In genomic region chr1:189789545-189789944, GRCm38 (mm10) we compare ENCODE assay signal across 22 mouse cellular contexts.
A peak's percentile ranks its signal among the peaks of the same experiment; 100 is the strongest.
DNase-seq lines count a peak whose midpoint lies in the region; ATAC-seq lines count a peak whose summit lies in the region.
"Had no signal": no experiment of that assay in that cellular context is flagged by ENCODE, and none has a peak within 500 bp of the region (broad histone marks: within the 10 kb centered on the region; RNA-seq: fewer than 3 reads in every experiment).

No protein-coding gene starts in this region.

- peaks cover 3% of the 10 kb centered on the region; the same call in 1 of the 2 replicates for H3K36me3 ChIP-seq in kidney, embryonic 14.5 days (ENCODE audit: control insufficient read depth, insufficient read depth, low read length)
- no peaks in the 10 kb centered on the region for H3K36me3 ChIP-seq in midbrain, embryonic 10.5 days
- no peaks in the 10 kb centered on the region for H3K36me3 ChIP-seq in midbrain, embryonic 15.5 days (replicated peaks)
- H3K36me3 ChIP-seq in embryonic facial prominence, embryonic 11.5 days (replicated peaks; ENCODE audit: control insufficient read depth, insufficient read depth, low read depth, low read length), result no peaks in the 10 kb centered on the region
- no peaks in the 10 kb centered on the region for H3K36me3 ChIP-seq in stomach, embryonic 16.5 days (ENCODE audit: control insufficient read depth, insufficient read depth, low read length)
- H3K36me3 ChIP-seq: neural tube, embryonic 13.5 days had no signal

- H3K27me3 ChIP-seq in kidney, embryonic 14.5 days (ENCODE audit: control insufficient read depth, insufficient read depth, low read length), result no peaks in the 10 kb centered on the region
- H3K27me3 ChIP-seq in midbrain, embryonic 10.5 days (ENCODE audit: low read depth, poor library complexity, severe bottlenecking), result peaks cover 90% of the 10 kb centered on the region
- H3K27me3 ChIP-seq in midbrain, embryonic 15.5 days (replicated peaks), result peaks cover 4% of the 10 kb centered on the region; the same call in 1 of the 2 replicates
- no peaks in the 10 kb centered on the region for H3K27me3 ChIP-seq in embryonic facial prominence, embryonic 11.5 days (ENCODE audit: control insufficient read depth, insufficient read depth, low read length)
- no peaks in the 10 kb centered on the region for H3K27me3 ChIP-seq in stomach, embryonic 16.5 days (ENCODE audit: control insufficient read depth, insufficient read depth, low read length)
- H3K27me3 ChIP-seq: heart, embryonic 13.5 days; neural tube, embryonic 13.5 days had no signal

- no peak overlapping the region for H3K4me3 ChIP-seq in kidney, embryonic 14.5 days (ENCODE audit: low read length)
- H3K4me3 ChIP-seq in midbrain, embryonic 10.5 days, result no peak overlapping the region
- H3K4me3 ChIP-seq in midbrain, embryonic 15.5 days, result no peak overlapping the region
- no peak overlapping the region for H3K4me3 ChIP-seq in embryonic facial prominence, embryonic 11.5 days (ENCODE audit: low read depth, low read length)
- H3K4me3 ChIP-seq in stomach, embryonic 16.5 days (replicated peaks; ENCODE audit: low read length), result no peak overlapping the region
- H3K4me3 ChIP-seq: heart, embryonic 13.5 days; left cerebral cortex, adult 2 months; neural tube, embryonic 13.5 days had no signal

- no peak for DNase-seq in kidney, adult 9 months
- DNase-seq in midbrain, embryonic 10.5 days (ENCODE audit: low spot score), result peak; percentile 53
- DNase-seq in embryonic facial prominence, embryonic 11.5 days (ENCODE audit: low spot score), result peak; percentile 21
- DNase-seq in heart, postnatal 14 days, result no peak
- DNase-seq in frontal cortex, adult 2 months (ENCODE audit: extremely low spot score in 1 of 2, low spot score in 1 of 2), result no peak
- DNase-seq: adrenal gland, postnatal 25 days; cerebellum, adult 11 months; cerebellum, postnatal 36 days; heart, adult 18-20 months; heart, postnatal 4 days; layer of hippocampus, adult 9-11 months; left cerebral cortex, postnatal 4 days; lung, embryonic 14.5 days; lung, postnatal 36 days; spleen, adult 18-20 months had no signal

- no peak overlapping the region for H3K4me2 ChIP-seq in kidney, embryonic 14.5 days (replicated peaks; ENCODE audit: low read depth, low read length)
- H3K4me2 ChIP-seq in midbrain, embryonic 15.5 days, result no peak overlapping the region
- no peak overlapping the region for H3K4me2 ChIP-seq in embryonic facial prominence, embryonic 11.5 days (ENCODE audit: low read depth, low read length)
- H3K4me2 ChIP-seq in stomach, embryonic 16.5 days (ENCODE audit: low read depth, low read length), result no peak overlapping the region
- H3K4me2 ChIP-seq: heart, embryonic 13.5 days; lung, embryonic 14.5 days; neural tube, embryonic 13.5 days had no signal

- H3K9ac ChIP-seq in kidney, embryonic 14.5 days (ENCODE audit: low read depth, low read length), result no peak overlapping the region
- no peak overlapping the region for H3K9ac ChIP-seq in midbrain, embryonic 15.5 days
- no peak overlapping the region for H3K9ac ChIP-seq in embryonic facial prominence, embryonic 11.5 days (replicated peaks; ENCODE audit: low read length)
- no peak overlapping the region for H3K9ac ChIP-seq in stomach, embryonic 16.5 days (ENCODE audit: low read length)
- H3K9ac ChIP-seq: heart, embryonic 13.5 days; lung, embryonic 14.5 days; neural tube, embryonic 13.5 days had no signal

- no peaks in the 10 kb centered on the region for H3K9me3 ChIP-seq in kidney, embryonic 14.5 days (ENCODE audit: control insufficient read depth, low read length)
- H3K9me3 ChIP-seq in midbrain, embryonic 10.5 days (replicated peaks), result no peaks in the 10 kb centered on the region
- no peaks in the 10 kb centered on the region for H3K9me3 ChIP-seq in midbrain, embryonic 15.5 days
- H3K9me3 ChIP-seq in embryonic facial prominence, embryonic 11.5 days (replicated peaks; ENCODE audit: control insufficient read depth, low read length), result no peaks in the 10 kb centered on the region
- H3K9me3 ChIP-seq in stomach, embryonic 16.5 days (replicated peaks; ENCODE audit: control insufficient read depth, low read length), result no peaks in the 10 kb centered on the region
- H3K9me3 ChIP-seq: heart, embryonic 13.5 days; neural tube, embryonic 13.5 days had no signal

- 0 out of 2 replicates have a peak, but pooled peaks have one; percentile 3 for ATAC-seq in kidney, embryonic 14.5 days (ENCODE audit: low FRiP score, low TSS enrichment)
- ATAC-seq in midbrain, embryonic 15.5 days (replicated peaks), result no peak
- ATAC-seq in embryonic facial prominence, embryonic 11.5 days (replicated peaks; ENCODE audit: insufficient number of reproducible peaks, low FRiP score, low TSS enrichment, low read depth), result 0 out of 2 replicates have a peak, but pooled peaks have one; percentile 24
- ATAC-seq in stomach, embryonic 16.5 days (ENCODE audit: insufficient read depth, low FRiP score), result peak; percentile 61; the same call in 1 of the 2 replicates
- ATAC-seq: hindbrain, embryonic 16.5 days had no signal

- WGBS in kidney, embryonic 14.5 days, result 49% methylated on average over 6 of the region's 6 CpGs
- WGBS in midbrain, embryonic 10.5 days, result 34% methylated on average over 6 of the region's 6 CpGs
- 35% methylated on average over 6 of the region's 6 CpGs for WGBS in midbrain, embryonic 15.5 days
- 48% methylated on average over 6 of the region's 6 CpGs for WGBS in embryonic facial prominence, embryonic 11.5 days
- WGBS in stomach, embryonic 16.5 days, result 60% methylated on average over 6 of the region's 6 CpGs

- H3K27ac ChIP-seq in kidney, embryonic 14.5 days (ENCODE audit: low read depth, low read length), result peak overlapping the region; percentile 78; the same call in 1 of the 2 replicates
- H3K27ac ChIP-seq in midbrain, embryonic 10.5 days (replicated peaks), result 0 out of 2 replicates have a peak overlapping the region, but pooled peaks have one; percentile 10
- H3K27ac ChIP-seq in midbrain, embryonic 15.5 days, result no peak overlapping the region
- no peak overlapping the region for H3K27ac ChIP-seq in embryonic facial prominence, embryonic 11.5 days (replicated peaks; ENCODE audit: low read depth, low read length)
- H3K27ac ChIP-seq in stomach, embryonic 16.5 days (ENCODE audit: low read length), result no peak overlapping the region
- H3K27ac ChIP-seq: heart, embryonic 13.5 days; left cerebral cortex, adult 2 months; neural tube, embryonic 13.5 days had no signal

- intact Hi-C loops in heart, postnatal 14 days (cut with DNase I), result no loop called here

- peaks cover 88% of the 10 kb centered on the region for H3K4me1 ChIP-seq in kidney, embryonic 14.5 days (ENCODE audit: control insufficient read depth, insufficient read depth, low read length)
- H3K4me1 ChIP-seq in midbrain, embryonic 10.5 days, result peaks cover 81% of the 10 kb centered on the region
- peaks cover 4% of the 10 kb centered on the region; the same call in 1 of the 2 replicates for H3K4me1 ChIP-seq in midbrain, embryonic 15.5 days
- H3K4me1 ChIP-seq in embryonic facial prominence, embryonic 11.5 days (ENCODE audit: control insufficient read depth, insufficient read depth, low read length), result no peaks in the 10 kb centered on the region
- peaks cover 39% of the 10 kb centered on the region for H3K4me1 ChIP-seq in stomach, embryonic 16.5 days (ENCODE audit: control insufficient read depth, insufficient read depth, low read length)

Comparison
In these comparisons a context has a peak if more than half of its experiments do, and no peak if none do; other contexts are left out.
1. H3K27ac ChIP-seq: peak in kidney, embryonic 14.5 days (single experiment) and midbrain, embryonic 10.5 days (single experiment); none in midbrain, embryonic 15.5 days (single experiment), embryonic facial prominence, embryonic 11.5 days (single experiment) and stomach, embryonic 16.5 days (single experiment).
2. DNase-seq: peak in midbrain, embryonic 10.5 days (single experiment) and embryonic facial prominence, embryonic 11.5 days (single experiment); none in kidney, adult 9 months (single experiment), heart, postnatal 14 days (0 of 2) and frontal cortex, adult 2 months (0 of 2).